Mouse (Mus musculus): ENCODE measurements around the gene Ubtd1.
A peak's percentile ranks its signal among the peaks of the same experiment; 100 is the strongest.

DNA sequence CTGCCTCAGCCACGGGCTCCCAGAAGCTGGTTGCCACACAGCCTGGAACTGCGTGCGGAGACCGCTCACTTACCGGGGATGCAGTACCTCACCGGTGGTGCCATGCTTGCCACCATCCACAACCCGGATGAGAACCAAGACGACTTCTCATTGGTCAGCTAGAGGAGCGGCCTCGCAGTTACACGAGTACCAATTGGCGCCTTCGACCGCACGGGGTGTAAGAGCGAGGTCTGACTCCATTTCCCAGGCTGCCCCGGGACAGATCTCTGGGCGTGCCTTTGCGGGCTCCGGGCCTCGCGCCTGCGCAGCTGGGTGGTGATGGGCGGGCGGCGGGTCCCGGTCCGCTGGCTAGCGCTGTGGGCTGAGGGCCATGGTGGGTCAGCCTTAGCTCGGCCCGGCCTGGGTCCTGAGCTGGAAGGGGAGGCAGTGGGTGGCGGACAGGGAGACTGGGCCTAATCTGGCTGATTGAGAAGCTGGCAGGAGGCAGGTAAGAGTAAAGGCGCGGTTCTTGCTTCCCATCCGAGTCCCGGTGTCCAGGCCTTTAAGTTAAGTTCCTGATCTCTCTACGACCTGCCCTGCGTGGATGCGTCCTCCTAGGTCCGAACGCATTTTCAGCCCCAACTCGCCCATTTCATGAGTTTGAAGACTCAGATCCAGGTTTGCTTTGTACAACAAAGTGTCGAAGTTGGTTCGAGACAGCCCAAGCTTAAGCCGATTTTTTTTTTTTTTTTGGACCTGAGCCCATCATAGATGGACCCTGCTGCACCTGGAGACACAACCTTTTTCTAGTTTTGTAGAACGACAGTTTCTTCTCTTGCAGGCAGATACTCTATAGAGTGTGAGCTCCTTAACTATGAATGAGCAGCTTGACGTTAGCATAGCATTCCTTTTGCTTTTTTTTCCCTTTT lies 48.1 kb upstream of the Ubtd1 start, which contains the start of the genes Exosc1 and Zdhhc16:
- TF ChIP-seq MXI1 (IDR thresholded peaks at IDR 0.05; ENCODE audit: low read depth, low read length): peak; percentile 98
- no peak for TF ChIP-seq CTCF (IDR thresholded peaks at IDR 0.05 in 2 of 3, conservative IDR thresholded peaks at IDR 0.05 in 1 of 3; ENCODE audit: control insufficient read depth in 1 of 3, insufficient read depth in 1 of 3, low read depth in 2 of 3, low read length in 3 of 3, poor library complexity in 1 of 3, severe bottlenecking in 1 of 3)
- TF ChIP-seq RAD21 (IDR thresholded peaks at IDR 0.05; ENCODE audit: low read depth, low read length): no peak
- TF ChIP-seq HCFC1 (IDR thresholded peaks at IDR 0.05; ENCODE audit: low read depth, low read length): peak; percentile 98
- peak; percentile 91 to 99 for TF ChIP-seq POLR2A (IDR thresholded peaks at IDR 0.05; ENCODE audit: control insufficient read depth in 1 of 2, insufficient read depth in 1 of 2, low read depth in 1 of 2, low read length in 2 of 2, poor library complexity in 1 of 2)
- TF ChIP-seq ZMIZ1 (IDR thresholded peaks at IDR 0.05; ENCODE audit: low read depth, low read length): peak; percentile 56
